Mouse (Mus musculus): ENCODE results near the gene Iqgap1.

DNA sequence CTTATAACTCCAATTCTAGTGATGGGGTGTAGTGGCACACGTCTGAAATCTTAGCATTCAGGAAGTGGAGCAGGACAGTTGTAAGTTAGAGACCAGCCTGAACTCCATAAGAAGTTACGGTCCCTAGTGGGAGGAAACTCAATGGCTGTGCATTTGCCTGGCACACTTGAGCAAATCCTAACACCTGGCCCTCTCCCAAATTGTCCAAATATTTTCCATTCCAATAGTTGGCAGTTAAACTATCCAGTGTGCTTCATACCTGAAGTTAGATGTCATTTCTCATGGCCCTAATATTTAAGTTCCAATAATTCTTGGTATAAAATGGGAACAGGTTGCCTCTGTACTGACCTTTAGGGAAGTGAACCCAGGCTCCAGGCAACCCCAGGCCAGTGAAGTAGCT is 42.9 kb upstream of the Iqgap1 start:
- TF ChIP-seq CTCF (IDR thresholded peaks at IDR 0.05; ENCODE audit: low read depth): no peak
- no peak for TF ChIP-seq EP300 (IDR thresholded peaks at IDR 0.05; ENCODE audit: low read depth)

Data from heart, postnatal 0 days (tissue).